Mouse (Mus musculus) bone marrow macrophage, adult 2 months (primary cell): Measurements from ENCODE around the gene Swsap1. TPM values are rescaled to one million over a fixed set of nuclear protein-coding genes. Genes with fewer than 3 reads are reported as not detected.

Experiments used
- H3K27ac ChIP-seq: 2 replicates; pipeline ENCODE4 v1.5.1; 2012; ENCODE audit warnings: low read depth, low read length; ENCODE audit not compliant: insufficient read depth
- H3K4me1 ChIP-seq: 2 replicates; pipeline ENCODE4 v1.6.1; 2012; ENCODE audit warnings: low read length; ENCODE audit not compliant: control insufficient read depth, insufficient read depth
- H3K4me3 ChIP-seq: 2 replicates; pipeline ENCODE4 v1.5.1; 2012; ENCODE audit warnings: mild to moderate bottlenecking, low read length, moderate library complexity; ENCODE audit not compliant: insufficient read depth
- CTCF ChIP-seq: IDR thresholded peaks from 2 replicates; pipeline ENCODE4 v1.5.1; 2012; ENCODE audit warnings: low read depth, mild to moderate bottlenecking, low read length, moderate library complexity
- POLR2A ChIP-seq: IDR thresholded peaks from 2 replicates; pipeline ENCODE4 v1.6.1; 2012; ENCODE audit warnings: mild to moderate bottlenecking, low read depth, low read length, borderline replicate concordance
- polyA plus RNA-seq: library from polyadenylated mRNA; stranded (reverse); fragments of >200 nt; gene quantifications from 2 replicates; pipeline ENCODE4 v1.2.4, GENCODE M21; 2012; ENCODE audit not compliant: missing spikeins, insufficient read depth, insufficient read length

The Swsap1 gene
- polyA plus RNA-seq, 1 experiment = 4.2 TPM

- Histone ChIP-seq H3K27ac (no peak overlapping the region), H3K4me1 (peaks cover 3% of the 10 kb centered on the region; the same call in 1 of the 2 replicates), H3K4me3 (peak overlapping the region; percentile 55)
- TF ChIP-seq POLR2A (no peak), CTCF (no peak)
These were observed 7.0 kb downstream of the Swsap1 start for GRCm38 (mm10) chr9:21962416-21963059.

- no peak within 1 kb of the TSS for H3K27ac ChIP-seq
- H3K4me3 ChIP-seq = peak within 1 kb of the TSS; percentile 55
- no peak for TF ChIP-seq CTCF
- TF ChIP-seq POLR2A = no peak
- peaks cover 3% of the 10 kb centered on the region; the same call in 1 of the 2 replicates for H3K4me1 ChIP-seq
These were observed 7.9 kb downstream of the Swsap1 start, which contains the start of gene Epor for GRCm38 (mm10) chr9:21963417-21963816. Gene Epor (minus strand): TSS chr9:21963506.

- Histone ChIP-seq H3K4me1 (peaks cover 6% of the 10 kb centered on the region), H3K4me3 (no peak overlapping the region), H3K27ac (no peak overlapping the region)
- TF ChIP-seq CTCF (no peak), POLR2A (no peak)
These were observed 13.3 kb downstream of the Swsap1 start for GRCm38 (mm10) chr9:21968883-21969282.

GRCm38 (mm10) chr9:21969304-21969703 lies 13.7 kb downstream of the Swsap1 start:
- Histone ChIP-seq H3K4me1 (peaks cover 6% of the 10 kb centered on the region), H3K27ac (no peak overlapping the region), H3K4me3 (no peak overlapping the region)
- TF ChIP-seq CTCF (no peak), POLR2A (no peak)

- no peak for TF ChIP-seq POLR2A
- no peak for TF ChIP-seq CTCF
- H3K4me3 ChIP-seq = no peak overlapping the region
- no peak overlapping the region for H3K27ac ChIP-seq
- no peaks in the 10 kb centered on the region for H3K4me1 ChIP-seq
These were observed 21.1 kb downstream of the Swsap1 start for GRCm38 (mm10) chr9:21976626-21977175.

GRCm38 (mm10) chr9:21977331-21977730 lies 21.8 kb downstream of the Swsap1 start:
- Histone ChIP-seq H3K4me1 (no peaks in the 10 kb centered on the region), H3K4me3 (no peak overlapping the region), H3K27ac (no peak overlapping the region)
- no peak for TF ChIP-seq CTCF
- TF ChIP-seq POLR2A = no peak

GRCm38 (mm10) chr9:21977972-21978371 lies 22.4 kb downstream of the Swsap1 start:
- TF ChIP-seq CTCF (peak; percentile 62), POLR2A (no peak)
- Histone ChIP-seq H3K27ac (no peak overlapping the region), H3K4me1 (no peaks in the 10 kb centered on the region), H3K4me3 (no peak overlapping the region)

GRCm38 (mm10) chr9:21978398-21979128 lies 23.0 kb downstream of the Swsap1 start:
- TF ChIP-seq CTCF (no peak), POLR2A (no peak)
- Histone ChIP-seq H3K27ac (no peak overlapping the region), H3K4me1 (no peaks in the 10 kb centered on the region), H3K4me3 (no peak overlapping the region)

GRCm38 (mm10) chr9:21983911-21984310 lies 28.4 kb downstream of the Swsap1 start:
- no peaks in the 10 kb centered on the region for H3K4me1 ChIP-seq
- H3K27ac ChIP-seq = no peak overlapping the region
- no peak overlapping the region for H3K4me3 ChIP-seq
- TF ChIP-seq POLR2A = no peak

- 0 out of 2 replicates have a peak, but pooled peaks cover 2% of the 10 kb centered on the region for H3K4me1 ChIP-seq
- TF ChIP-seq CTCF (no peak), POLR2A (no peak)
- no peak overlapping the region for H3K4me3 ChIP-seq
These were observed 32.2 kb downstream of the Swsap1 start for GRCm38 (mm10) chr9:21987592-21988342.

More at GRCm38 (mm10) chr9:21987592-21988342, 32.2 kb downstream of the Swsap1 start:
- no peak overlapping the region for H3K27ac ChIP-seq
